In genomic region chr2:117827278-117827677, GRCm38 (mm10) we compare ENCODE assay signal across 16 mouse cellular contexts.
"Had no signal": no experiment of that assay in that cellular context is flagged by ENCODE, and none has a peak within 500 bp of the region (broad histone marks: within the 10 kb centered on the region; RNA-seq: fewer than 3 reads in every experiment).

No protein-coding gene starts in this region.

- H3K4me1 ChIP-seq: lung, embryonic 15.5 days; midbrain, embryonic 13.5 days; midbrain, embryonic 15.5 days; neural tube, embryonic 12.5 days; stomach, embryonic 15.5 days had no signal

- H3K9ac ChIP-seq: lung, embryonic 15.5 days; midbrain, embryonic 13.5 days; midbrain, embryonic 15.5 days; neural tube, embryonic 12.5 days; stomach, embryonic 15.5 days had no signal

- H3K4me3 ChIP-seq: lung, embryonic 15.5 days; midbrain, embryonic 13.5 days; midbrain, embryonic 15.5 days; neural tube, embryonic 12.5 days; stomach, embryonic 15.5 days had no signal

- H3K9me3 ChIP-seq: lung, embryonic 15.5 days; midbrain, embryonic 13.5 days; midbrain, embryonic 15.5 days; neural tube, embryonic 12.5 days; stomach, embryonic 15.5 days had no signal

- H3K4me2 ChIP-seq: lung, embryonic 15.5 days; midbrain, embryonic 11.5 days; midbrain, embryonic 13.5 days; midbrain, embryonic 15.5 days; neural tube, embryonic 12.5 days; stomach, embryonic 15.5 days had no signal

- H3K36me3 ChIP-seq: lung, embryonic 15.5 days; midbrain, embryonic 13.5 days; midbrain, embryonic 15.5 days; neural tube, embryonic 12.5 days; stomach, embryonic 15.5 days had no signal

- H3K27me3 ChIP-seq: lung, embryonic 15.5 days; midbrain, embryonic 13.5 days; midbrain, embryonic 15.5 days; neural tube, embryonic 12.5 days; stomach, embryonic 15.5 days had no signal

- ATAC-seq: lung, postnatal 0 days; midbrain, embryonic 13.5 days; midbrain, embryonic 15.5 days had no signal

- H3K27ac ChIP-seq: lung, embryonic 15.5 days; macrophage; midbrain, embryonic 13.5 days; midbrain, embryonic 15.5 days; neural tube, embryonic 12.5 days; stomach, embryonic 15.5 days; stomach, postnatal 0 days had no signal

- DNase-seq: lung, adult 2 months; lung, postnatal 14 days; lung, postnatal 36 days; right cerebral cortex, postnatal 14 days; thymus, adult 2 months; thymus, postnatal 25 days; thymus, postnatal 4 days had no signal
